Mouse (Mus musculus) heart, adult 18-20 months (tissue): ENCODE measurements around the gene Flt3l. TPM values are rescaled to one million over a fixed set of nuclear protein-coding genes. Genes with fewer than 3 reads are reported as not detected.

Experiments used
- microRNA-seq, 2 experiments: library from miRNA; unstranded; fragments of <30 nt; microRNA quantifications; one replicate each; pipeline ENCODE4 v1.2.0; 2022
- total RNA-seq, 2 experiments: library from RNA; stranded (reverse); gene quantifications; 2 replicates each; pipeline ENCODE4 v1.2.3; 2021

The Flt3l gene
- total RNA-seq, 2 experiments from 2014 or later, result 2.7 to 5.3 TPM

Small RNAs within 50 kb of the gene (microRNA-seq; reads per million reads assigned to microRNA genes)
- gene Mir150 (4,445 to 10,790 reads per million in 2 experiments), gene Mir5121 (12.4 to 17.4 reads per million in 2 experiments), gene Mir7055 (0 reads per million in 2 experiments)

Other genes starting within 250 kb of the Flt3l start
- gene Med25, start 243.7 kb downstream of the Flt3l start, total RNA-seq, result 10 to 100 TPM; 75.9 to 79.8 TPM
- gene Fuz, start 240.4 kb downstream of the Flt3l start, total RNA-seq, result 10 to 100 TPM; 15.4 to 16.8 TPM
- 10 to 100 TPM; 59.2 to 67.9 TPM for gene Ap2a1, start 206.9 kb downstream of the Flt3l start, total RNA-seq
- gene Tsks, start 193.2 kb downstream of the Flt3l start, total RNA-seq, result not detected
- 1 to 10 TPM; 1.8 to 2.0 TPM for gene Cpt1c, start 161.6 kb downstream of the Flt3l start, total RNA-seq
- 100 to 1,000 TPM in 1 of 2 experiments, 10 to 100 TPM in 1; 90.3 to 110 TPM for gene Prmt1, start 149.9 kb downstream of the Flt3l start, total RNA-seq
- 10 to 100 TPM; 21.3 to 29.5 TPM for gene Irf3, start 138.8 kb downstream of the Flt3l start, total RNA-seq
- 1 to 10 TPM; 8.1 to 9.7 TPM for gene Bcl2l12, start 137.7 kb downstream of the Flt3l start, total RNA-seq
- 10 to 100 TPM; 45.1 to 46.0 TPM for gene Scaf1, start 120.1 kb downstream of the Flt3l start, total RNA-seq
- gene Rras, start 118.5 kb downstream of the Flt3l start, total RNA-seq, result 10 to 100 TPM; 43.9 to 47.7 TPM
- gene Prr12, start 83.6 kb downstream of the Flt3l start, total RNA-seq, result 10 to 100 TPM; 21.5 to 21.9 TPM
- 10 to 100 TPM; 29.6 to 35.2 TPM for gene Nosip, start 74.0 kb downstream of the Flt3l start, total RNA-seq
- gene Prrg2, start 73.8 kb downstream of the Flt3l start, total RNA-seq, result 1 to 10 TPM; 7.8 TPM
- 10 to 100 TPM; 20.0 to 20.7 TPM for gene Rcn3, start 44.2 kb downstream of the Flt3l start, total RNA-seq
- gene Fcgrt, start 32.6 kb downstream of the Flt3l start, total RNA-seq, result 10 to 100 TPM; 60.3 to 66.8 TPM
- 100 to 1,000 TPM; 512 to 646 TPM for gene Rps11, start 12.0 kb downstream of the Flt3l start, total RNA-seq
- gene Rpl13a, start 7.7 kb downstream of the Flt3l start, total RNA-seq, result 100 to 1,000 TPM; 714 to 715 TPM
- gene Gm45713, start 201 bp downstream of the Flt3l start, total RNA-seq, result under 1 TPM; 0.26 to 0.47 TPM
- gene Pih1d1, start 17.9 kb upstream of the Flt3l start, total RNA-seq, result 10 to 100 TPM; 35.5 to 42.7 TPM
- gene Aldh16a1, start 18.2 kb upstream of the Flt3l start, total RNA-seq, result 10 to 100 TPM; 21.5 to 26.8 TPM
- 10 to 100 TPM; 29.7 to 32.4 TPM for gene Slc17a7, start 27.5 kb upstream of the Flt3l start, total RNA-seq
- gene Gfy, start 43.1 kb upstream of the Flt3l start, total RNA-seq, result not detected
- not detected for gene Pth2, start 44.6 kb upstream of the Flt3l start, total RNA-seq
- gene Ccdc155, start 68.5 kb upstream of the Flt3l start, total RNA-seq, result under 1 TPM in 1 of 2 experiments, not detected in 1; 0.46 TPM
- not detected for gene Dkkl1, start 75.7 kb upstream of the Flt3l start, total RNA-seq
- 1 to 10 TPM; 6.4 to 7.7 TPM for gene Tead2, start 79.3 kb upstream of the Flt3l start, total RNA-seq
- 10 to 100 TPM in 1 of 2 experiments, 1 to 10 TPM in 1; 2.6 to 12.8 TPM for gene Cd37, start 102.7 kb upstream of the Flt3l start, total RNA-seq
- gene Slc6a16, start 104.7 kb upstream of the Flt3l start, total RNA-seq, result not detected
- gene Slc6a21, start 141.1 kb upstream of the Flt3l start, total RNA-seq, result not detected
- 10 to 100 TPM; 20.0 to 27.9 TPM for gene Trpm4, start 197.3 kb upstream of the Flt3l start, total RNA-seq
- 100 to 1,000 TPM; 954 to 975 TPM for gene Hrc, start 198.9 kb upstream of the Flt3l start, total RNA-seq
- gene Ppfia3, start 230.6 kb upstream of the Flt3l start, total RNA-seq, result under 1 TPM in 1 of 2 experiments, not detected in 1; 0.33 TPM
- gene Lin7b, start 234.2 kb upstream of the Flt3l start, total RNA-seq, result 1 to 10 TPM; 1.7 to 2.3 TPM